Mouse (Mus musculus) telencephalon, adult 2 months (tissue): ENCODE results near the gene Ecd.
"Not testable (repeated sequence)": the region's sequence is repeated elsewhere in the genome, so short reads cannot be mapped to it uniquely, and the experiment has no call there.

Source experiments
- DNase-seq: peaks from one replicate; pipeline ENCODE4 v3.0.0-alpha.2; 2011; ENCODE audit warnings: low read depth, low spot score

Gene Ecd

DNA sequence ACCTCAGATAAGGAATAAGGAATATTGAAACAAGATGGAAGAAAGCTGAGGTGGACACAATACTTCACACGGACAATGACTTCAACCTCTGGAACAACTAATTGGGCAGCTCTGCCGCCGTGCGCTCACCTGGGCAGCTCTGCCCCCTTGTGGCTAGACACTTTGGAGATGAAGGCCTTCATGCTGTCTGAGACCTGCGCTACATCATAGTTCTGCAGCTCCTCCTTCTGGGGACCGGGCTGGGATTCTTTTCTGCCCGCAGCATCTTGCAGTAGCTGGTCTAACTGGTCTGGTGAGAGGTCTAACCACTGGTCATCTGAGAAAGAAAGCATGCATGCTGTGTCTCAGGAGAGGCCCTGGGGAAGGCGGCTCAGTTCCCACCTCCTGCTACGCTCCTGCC lies 19.4 kb downstream of the Ecd start:
- no peak for DNase-seq

- no peak for DNase-seq
Measured at GRCm38 (mm10) chr14:20324196-20324595, 23.7 kb downstream of the Ecd start.

- no peak for DNase-seq
Measured at GRCm38 (mm10) chr14:20319420-20319819, 28.5 kb downstream of the Ecd start.

DNA sequence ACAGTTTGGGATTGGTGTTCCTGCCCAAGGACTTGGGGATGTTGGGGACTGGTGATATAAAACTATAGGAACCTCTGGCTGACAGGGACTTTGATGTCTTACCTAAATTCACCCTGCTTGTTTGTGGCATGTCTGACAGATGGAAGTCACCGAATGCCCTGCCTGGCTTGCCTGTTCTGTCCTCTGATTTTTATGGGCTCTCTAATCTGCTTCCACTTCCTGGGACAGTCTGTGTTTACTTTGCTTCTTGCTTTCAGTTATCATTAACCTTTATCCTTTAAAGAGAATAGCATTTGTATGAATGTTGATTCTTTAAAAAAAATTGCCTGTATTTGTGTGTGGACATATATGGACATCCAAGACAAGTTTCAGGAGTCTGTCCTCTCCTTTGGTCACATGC lies 32.8 kb downstream of the Ecd start:
- no peak for DNase-seq

GRCm38 (mm10) chr14:20305085-20305484 lies 42.8 kb downstream of the Ecd start:
- DNase-seq: not testable (repeated sequence)

DNA sequence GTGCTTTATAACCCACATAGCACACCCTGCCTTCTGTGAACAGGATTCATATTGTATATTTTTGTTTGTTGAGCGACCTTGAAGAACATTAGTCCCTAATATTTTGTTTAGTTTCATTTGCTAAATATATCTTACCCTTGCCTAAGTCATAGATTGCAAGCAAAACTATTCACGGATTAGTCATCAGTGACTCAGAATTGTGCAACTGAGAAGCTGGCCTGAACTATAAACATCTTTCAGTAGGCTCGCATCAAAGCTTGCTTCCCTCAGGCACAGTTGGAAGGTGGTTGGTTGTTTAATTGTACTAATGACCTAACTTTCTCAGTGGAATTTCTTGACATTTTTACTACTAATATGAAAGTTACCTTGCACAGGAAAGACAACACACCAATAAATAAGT lies 49.8 kb downstream of the Ecd start:
- no peak for DNase-seq

DNA sequence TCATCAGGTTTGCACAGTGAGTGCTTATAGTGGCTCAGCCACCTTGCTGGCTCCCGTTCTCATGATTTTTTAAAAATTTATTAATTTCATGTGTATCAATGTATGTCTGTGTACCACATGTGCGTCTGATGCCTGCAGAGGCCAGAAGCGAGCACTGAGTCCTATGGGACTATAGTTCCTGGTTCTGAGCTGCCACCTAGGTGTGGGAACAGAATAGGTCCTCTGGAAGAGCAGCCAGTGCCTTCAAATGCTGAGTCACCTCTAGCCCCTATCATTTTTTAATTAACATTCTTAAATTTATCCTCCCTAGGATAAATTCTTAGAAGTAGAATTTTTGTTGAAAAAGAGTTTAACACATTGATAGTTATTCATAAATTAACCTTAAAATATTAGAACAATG lies 50.3 kb downstream of the Ecd start:
- no peak for DNase-seq

DNA sequence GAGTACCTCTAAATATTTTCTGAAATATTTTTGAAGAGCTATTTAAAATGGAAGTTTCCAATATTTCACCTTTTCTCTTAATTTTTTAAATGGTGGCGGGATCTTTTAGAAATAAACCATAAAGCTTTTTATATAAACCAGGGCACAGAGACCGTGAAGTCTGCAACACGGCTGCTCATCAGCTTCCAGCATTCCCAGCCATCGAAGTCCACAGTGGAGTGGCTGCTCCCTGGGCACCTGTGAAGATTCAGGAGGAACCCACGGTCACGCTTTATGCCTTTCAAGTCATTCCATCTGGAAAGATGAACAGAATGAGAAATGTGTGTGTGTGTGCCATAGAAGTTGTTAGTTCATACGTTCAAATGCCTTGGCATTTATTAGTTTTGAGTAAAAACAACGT lies 53.0 kb downstream of the Ecd start:
- DNase-seq: no peak

- DNase-seq: peak; percentile 97
Measured at GRCm38 (mm10) chr14:20294117-20294892, 53.6 kb downstream of the Ecd start, which contains the start of gene Nudt13. Gene Nudt13, plus strand, starts transcription at chr14:20294697.

GRCm38 (mm10) chr14:20291391-20291790 lies 56.5 kb downstream of the Ecd start:
- no peak for DNase-seq
